Mouse (Mus musculus) midbrain, embryonic 10.5 days (tissue): ENCODE data around the gene Xpo4. TPM values are rescaled to one million over a fixed set of nuclear protein-coding genes. Genes with fewer than 3 reads are reported as not detected.

Experiments used
- DNase-seq: peaks from one replicate; pipeline ENCODE4 v3.0.0-alpha.2; 2017; ENCODE audit warnings: low spot score
- H3K27ac ChIP-seq: fragments of 300-500 bp; sonication (generic); replicated peaks from 2 replicates; pipeline ENCODE4 v1.5.1; 2016; ENCODE audit warnings: mild to moderate bottlenecking
- H3K27me3 ChIP-seq: fragments of 300-500 bp; sonication (generic); 2 replicates; pipeline ENCODE4 v1.6.1; 2016; ENCODE audit warnings: low read depth, mild to moderate bottlenecking; ENCODE audit not compliant: poor library complexity, severe bottlenecking
- H3K36me3 ChIP-seq: fragments of 300-500 bp; sonication (generic); 2 replicates; pipeline ENCODE4 v1.6.1; 2016; ENCODE audit warnings: mild to moderate bottlenecking, moderate library complexity
- H3K4me1 ChIP-seq: fragments of 300-500 bp; sonication (generic); 2 replicates; pipeline ENCODE4 v1.6.1; 2016
- H3K4me3 ChIP-seq: fragments of 300-500 bp; sonication (generic); 2 replicates; pipeline ENCODE4 v1.5.1; 2016; ENCODE audit warnings: mild to moderate bottlenecking, moderate library complexity
- H3K9me3 ChIP-seq: fragments of 300-500 bp; sonication (generic); replicated peaks from 2 replicates; pipeline ENCODE4 v1.6.1; 2016; ENCODE audit warnings: mild to moderate bottlenecking
- WGBS: fragments of 180-500 bp; shearing (Covaris S2); methylation state at CpG from one replicate; pipeline ENCODE4 v1.1.7; 2016; 5-methylcytosine and 5-hydroxymethylcytosine counted together
- polyA plus RNA-seq: library from polyadenylated mRNA; unstranded; fragments of >200 nt; fragmentation: Nextera tagmentation; extraction: Ambion mirVana; gene quantifications from 2 replicates; pipeline ENCODE4 v1.2.1, GENCODE M21; 2016

The Xpo4 gene
- polyA plus RNA-seq = 26.4 and 26.5 TPM in 2 replicates

DNA sequence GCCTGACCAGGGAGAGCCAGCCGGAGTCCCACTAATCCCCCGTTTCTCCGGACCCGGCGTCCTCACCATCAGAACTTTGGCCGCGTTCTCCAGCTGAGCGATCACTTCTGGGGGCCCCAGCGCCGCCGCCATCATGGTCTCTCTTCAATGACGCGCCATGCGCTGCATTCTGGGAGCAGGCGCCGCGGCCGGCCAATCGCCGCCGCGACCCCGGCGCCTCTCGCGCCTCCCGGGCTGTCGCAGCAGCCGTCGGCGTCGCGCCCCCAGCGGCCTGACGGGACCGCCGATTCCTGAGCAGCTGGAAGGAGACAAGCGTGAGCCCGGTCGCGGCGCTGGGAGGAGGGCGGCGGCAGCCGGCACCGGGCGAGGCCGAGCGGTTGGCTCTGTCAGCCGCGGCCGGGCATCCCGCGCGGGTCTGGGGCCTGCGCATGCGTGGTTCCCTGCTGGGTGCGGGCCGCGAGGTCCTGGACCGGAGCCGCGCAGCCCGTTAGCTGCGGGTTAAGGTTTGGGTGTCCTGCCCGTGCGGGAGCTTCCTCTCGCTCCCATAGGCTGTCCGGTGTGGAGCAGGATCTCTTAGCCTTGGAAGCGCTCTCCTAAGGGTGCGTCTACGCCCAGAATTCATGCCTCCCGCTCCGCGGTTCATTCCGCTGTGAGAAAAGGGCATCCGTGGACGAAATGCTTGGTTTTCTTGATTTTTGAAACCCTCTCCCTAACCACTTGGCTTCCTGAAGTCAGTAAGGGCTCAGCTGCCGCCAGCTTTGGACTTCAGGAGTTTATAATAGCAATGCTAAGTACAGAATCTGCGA is at the start of gene Xpo4:
TSS of gene Xpo4 (minus strand) at position 609 of the 806 bp plus-strand sequence.
- DNase-seq = peak; percentile 89
- Histone ChIP-seq H3K4me1 (peaks cover 24% of the 10 kb centered on the region), H3K27ac (peak within 1 kb of the TSS; percentile 96), H3K4me3 (peak within 1 kb of the TSS; percentile 95), H3K9me3 (no peaks in the 10 kb centered on the region), H3K27me3 (no peaks in the 10 kb centered on the region), H3K36me3 (peaks cover 6% of the 10 kb centered on the region; the same call in 1 of the 2 replicates)
- under 1% methylated on average over 80 of the region's 80 CpGs for WGBS

DNA sequence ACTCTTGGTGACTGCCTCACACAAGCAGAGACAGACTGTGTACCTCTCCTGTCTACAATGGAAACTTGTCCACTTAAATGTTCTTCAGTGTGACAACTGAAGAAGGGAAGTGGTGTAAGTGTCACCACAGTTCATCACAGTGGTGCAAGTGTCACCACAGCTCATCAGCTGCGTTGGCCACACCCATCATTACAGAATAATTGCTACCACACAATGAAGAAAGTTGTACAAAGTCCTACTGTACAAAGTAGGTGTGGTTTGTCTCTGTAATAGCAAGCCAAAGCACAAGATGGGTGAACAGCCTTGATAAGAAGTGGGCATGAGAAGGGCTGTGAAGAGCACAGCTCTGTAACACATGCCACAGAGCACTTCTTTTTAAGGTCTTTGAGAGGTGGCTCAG is 47.7 kb upstream of the Xpo4 start:
- H3K9me3 ChIP-seq = no peaks in the 10 kb centered on the region
- peaks cover 24% of the 10 kb centered on the region for H3K36me3 ChIP-seq
- no peaks in the 10 kb centered on the region for H3K27me3 ChIP-seq
- no peak overlapping the region for H3K4me3 ChIP-seq
- H3K27ac ChIP-seq = no peak overlapping the region
- peaks cover 34% of the 10 kb centered on the region for H3K4me1 ChIP-seq
- DNase-seq = no peak
- 88% methylated on average over 1 of the region's 1 CpGs for WGBS

DNA sequence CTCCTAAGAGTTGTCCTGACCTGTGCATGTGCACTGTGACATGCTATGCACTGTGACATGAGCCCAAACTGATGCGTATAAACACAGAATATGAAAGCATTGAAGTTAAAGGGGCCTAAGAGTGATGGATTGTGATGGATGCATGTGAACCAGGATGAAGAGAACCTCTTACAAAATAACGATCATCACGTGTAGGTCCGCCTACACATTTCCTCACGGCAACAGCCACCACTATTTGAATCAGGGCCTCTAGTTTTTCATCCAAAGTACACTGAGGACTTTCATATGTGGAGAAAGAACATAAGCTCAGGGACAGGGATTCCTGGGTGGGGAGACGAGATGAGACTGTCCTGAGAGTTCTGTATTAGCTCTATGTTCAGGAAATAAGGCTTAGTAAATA is 45.8 kb upstream of the Xpo4 start:
- no peak overlapping the region for H3K27ac ChIP-seq
- H3K4me1 ChIP-seq = peaks cover 38% of the 10 kb centered on the region
- WGBS = 95% methylated on average over 6 of the region's 6 CpGs
- H3K4me3 ChIP-seq = no peak overlapping the region
- H3K27me3 ChIP-seq = no peaks in the 10 kb centered on the region
- H3K9me3 ChIP-seq = no peaks in the 10 kb centered on the region
- H3K36me3 ChIP-seq = peaks cover 12% of the 10 kb centered on the region; the same call in 1 of the 2 replicates
- no peak for DNase-seq

DNA sequence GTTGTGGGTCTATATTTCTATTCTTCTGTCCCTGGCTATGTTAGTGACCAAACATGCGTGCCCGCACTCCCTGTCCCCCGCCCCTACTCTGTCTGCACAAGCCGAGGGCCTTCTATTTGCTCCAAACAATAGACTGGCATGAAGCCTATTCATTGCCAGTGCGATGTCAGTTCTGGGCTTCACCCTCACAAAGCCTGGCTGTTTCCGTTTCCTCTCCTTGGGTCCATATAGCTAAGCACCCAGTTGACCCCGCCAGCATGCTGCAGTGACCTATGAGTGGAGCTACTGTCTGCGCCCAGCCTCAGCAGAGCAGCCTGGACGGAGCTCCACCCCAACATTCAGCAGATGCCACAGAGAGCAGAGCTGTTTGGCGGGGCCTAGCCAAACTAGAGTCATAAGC is 43.9 kb upstream of the Xpo4 start:
- Histone ChIP-seq H3K27me3 (no peaks in the 10 kb centered on the region), H3K9me3 (no peaks in the 10 kb centered on the region), H3K36me3 (peaks cover 23% of the 10 kb centered on the region; the same call in 1 of the 2 replicates), H3K4me3 (no peak overlapping the region), H3K27ac (peak overlapping the region; percentile 15), H3K4me1 (peaks cover 38% of the 10 kb centered on the region)
- 35% methylated on average over 10 of the region's 10 CpGs for WGBS
- peak; percentile 44 for DNase-seq

DNA sequence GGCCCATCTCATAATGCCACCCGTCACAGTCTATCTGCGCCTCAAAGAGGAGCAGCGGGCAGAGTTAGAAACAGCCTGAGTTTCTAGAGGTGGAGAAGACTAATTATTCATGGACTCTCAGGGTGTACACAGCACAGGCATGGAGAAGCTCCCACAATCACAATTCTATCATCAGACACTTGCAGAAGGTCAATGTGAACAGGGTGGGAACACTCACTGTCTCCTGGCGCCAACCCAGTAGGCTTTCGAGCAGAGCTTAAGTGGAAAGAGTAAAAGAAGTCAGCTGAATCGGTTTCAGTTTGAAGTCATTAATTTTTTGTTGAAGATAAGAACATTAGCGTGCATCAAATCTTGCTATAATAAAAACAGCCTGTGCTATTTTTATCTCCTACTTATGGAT is 43.4 kb upstream of the Xpo4 start:
- no peak for DNase-seq
- WGBS = 93% methylated on average over 7 of the region's 7 CpGs
- Histone ChIP-seq H3K4me1 (peaks cover 38% of the 10 kb centered on the region), H3K27ac (no peak overlapping the region), H3K9me3 (no peaks in the 10 kb centered on the region), H3K36me3 (peaks cover 24% of the 10 kb centered on the region; the same call in 1 of the 2 replicates), H3K4me3 (no peak overlapping the region), H3K27me3 (no peaks in the 10 kb centered on the region)

DNA sequence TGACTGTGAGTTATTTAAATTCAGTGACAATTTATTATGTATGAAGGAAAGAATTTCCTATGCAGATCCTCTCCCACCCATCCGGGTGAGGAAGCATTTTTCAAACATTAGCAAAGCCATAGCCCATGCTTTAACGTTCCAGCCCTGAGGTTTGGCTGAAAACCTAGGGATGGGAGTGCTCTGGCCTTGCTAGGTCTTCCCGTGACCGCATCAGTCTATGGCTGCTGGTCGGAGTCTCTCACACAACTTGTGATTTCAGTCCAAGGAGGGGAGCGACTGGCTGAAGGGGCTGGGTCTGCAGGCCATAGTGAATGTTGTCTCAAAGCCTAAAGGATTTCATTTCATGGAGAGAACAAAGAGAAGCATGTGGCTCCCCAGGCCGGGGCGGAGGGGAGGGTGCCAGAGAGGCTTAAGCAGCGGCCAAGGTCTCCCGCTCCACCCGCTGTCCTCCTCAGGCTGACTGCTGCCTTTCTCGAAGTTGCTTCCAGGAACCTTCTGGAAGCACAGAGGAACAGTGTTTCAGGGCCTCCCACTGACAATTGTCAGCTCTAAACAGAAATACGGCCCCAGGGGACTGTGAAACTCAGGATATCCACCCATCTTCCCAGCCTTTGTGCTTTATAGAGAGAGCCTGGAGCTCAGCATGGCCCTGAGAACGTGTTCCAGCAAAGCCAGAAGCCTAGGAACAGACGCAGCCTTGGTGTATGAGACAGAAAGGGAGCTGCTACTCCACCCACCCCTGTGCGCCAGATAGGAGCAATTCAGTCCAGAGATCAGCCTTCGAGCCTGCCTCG is 42.1 kb upstream of the Xpo4 start:
- no peak overlapping the region for H3K4me3 ChIP-seq
- H3K9me3 ChIP-seq = no peaks in the 10 kb centered on the region
- peaks cover 39% of the 10 kb centered on the region for H3K4me1 ChIP-seq
- DNase-seq = peak; percentile 43
- H3K36me3 ChIP-seq = peaks cover 28% of the 10 kb centered on the region
- no peaks in the 10 kb centered on the region for H3K27me3 ChIP-seq
- H3K27ac ChIP-seq = peak overlapping the region; percentile 82
- 50% methylated on average over 18 of the region's 18 CpGs for WGBS

DNA sequence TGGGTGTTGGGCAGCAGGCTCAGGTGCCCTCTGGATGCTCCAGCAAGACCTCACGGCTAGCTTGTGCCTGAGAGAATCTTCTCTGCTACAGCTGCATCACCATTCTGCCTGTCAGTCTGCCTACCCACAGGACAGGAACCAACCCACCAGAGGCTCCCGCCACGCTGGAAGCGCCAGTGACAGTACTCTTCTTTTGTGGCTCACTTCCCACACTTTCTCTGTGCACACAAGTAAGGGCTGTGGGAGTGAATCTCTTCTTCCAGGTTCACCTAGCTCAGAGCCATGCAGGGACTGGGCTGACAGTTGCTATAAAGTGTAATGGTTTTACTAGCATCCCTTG is 41.5 kb upstream of the Xpo4 start:
- no peak for DNase-seq
- no peaks in the 10 kb centered on the region for H3K27me3 ChIP-seq
- peaks cover 33% of the 10 kb centered on the region for H3K36me3 ChIP-seq
- no peak overlapping the region for H3K4me3 ChIP-seq
- H3K9me3 ChIP-seq = no peaks in the 10 kb centered on the region
- peak overlapping the region; percentile 82; the same call in 1 of the 2 replicates for H3K27ac ChIP-seq
- H3K4me1 ChIP-seq = peaks cover 45% of the 10 kb centered on the region
- 91% methylated on average over 4 of the region's 4 CpGs for WGBS

DNA sequence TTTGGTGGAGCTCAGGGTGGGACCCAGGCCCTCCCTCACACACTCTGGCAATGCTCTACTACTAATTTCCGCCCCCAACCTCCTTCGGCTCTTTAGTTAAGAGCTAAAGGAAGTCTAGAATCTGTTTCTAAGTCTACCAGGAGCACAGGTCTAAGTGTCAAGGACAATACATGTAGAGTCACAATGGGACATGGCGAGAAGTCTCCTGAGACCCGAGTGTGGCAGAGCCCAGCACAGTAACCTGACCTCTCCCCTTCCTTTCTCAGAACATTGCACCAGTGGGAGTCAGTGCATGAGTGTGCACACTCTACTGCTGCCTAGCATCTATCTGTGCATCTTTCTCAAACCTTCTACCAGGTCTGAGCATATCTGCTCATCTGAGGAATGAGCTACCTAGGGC is 40.5 kb upstream of the Xpo4 start:
- no peak overlapping the region for H3K27ac ChIP-seq
- H3K9me3 ChIP-seq = no peaks in the 10 kb centered on the region
- 90% methylated on average over 4 of the region's 4 CpGs for WGBS
- H3K27me3 ChIP-seq = no peaks in the 10 kb centered on the region
- peaks cover 38% of the 10 kb centered on the region for H3K36me3 ChIP-seq
- peaks cover 47% of the 10 kb centered on the region for H3K4me1 ChIP-seq
- DNase-seq = no peak
- no peak overlapping the region for H3K4me3 ChIP-seq

DNA sequence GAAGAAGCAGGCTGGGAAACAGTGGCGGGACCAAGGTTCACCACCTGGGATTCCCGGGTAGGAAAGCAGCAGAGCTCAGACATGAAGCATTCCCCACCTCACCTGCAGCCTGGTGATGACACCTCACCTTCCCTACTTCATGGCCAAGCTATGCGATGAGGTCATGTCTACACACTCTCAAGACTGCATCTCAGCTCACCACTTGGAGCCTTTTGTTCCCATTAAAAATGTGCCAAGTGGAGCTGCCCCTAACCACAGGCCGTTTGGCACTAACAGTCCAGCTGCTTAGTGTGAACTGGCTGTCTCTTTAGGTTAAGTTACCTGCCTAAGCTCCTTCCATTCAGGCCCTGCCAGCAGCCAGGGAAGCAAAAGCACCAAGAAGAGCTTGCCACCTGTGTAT is 39.8 kb upstream of the Xpo4 start:
- no peak for DNase-seq
- no peaks in the 10 kb centered on the region for H3K9me3 ChIP-seq

DNA sequence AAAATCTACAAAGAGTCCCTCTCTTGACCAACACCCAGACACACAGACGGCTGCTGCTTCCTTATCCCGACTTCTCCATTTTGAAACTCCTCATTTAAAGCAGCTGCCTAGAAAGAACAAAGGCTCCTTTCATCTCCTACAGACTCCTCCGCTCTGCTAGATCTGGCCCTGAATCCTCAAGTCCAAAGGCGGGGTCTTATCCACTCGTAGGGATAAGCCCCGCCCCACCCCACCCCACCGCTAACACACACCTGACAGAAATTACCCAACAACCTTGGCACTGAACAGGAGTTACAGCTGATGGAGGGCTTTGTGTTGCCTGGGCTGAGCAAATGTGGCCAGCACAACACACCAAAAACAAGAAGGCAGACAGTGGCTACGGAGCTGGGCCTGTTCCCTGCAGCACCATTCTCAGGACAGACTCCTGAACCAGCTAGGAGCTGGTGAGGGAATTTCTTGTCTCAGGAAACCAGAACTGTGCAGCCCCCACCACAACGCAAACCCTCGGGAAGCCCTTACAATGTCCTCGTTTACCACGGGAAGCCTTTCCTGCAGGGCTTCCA is 36.8 kb upstream of the Xpo4 start:
- no peak for DNase-seq
- Histone ChIP-seq H3K4me3 (no peak overlapping the region), H3K27ac (peak overlapping the region; percentile 73), H3K9me3 (no peaks in the 10 kb centered on the region), H3K4me1 (peaks cover 13% of the 10 kb centered on the region), H3K27me3 (no peaks in the 10 kb centered on the region), H3K36me3 (peaks cover 72% of the 10 kb centered on the region)
- 74% methylated on average over 12 of the region's 12 CpGs for WGBS

More for the DNA sequence above, 39.8 kb upstream of the Xpo4 start:
- Histone ChIP-seq H3K4me1 (peaks cover 44% of the 10 kb centered on the region), H3K4me3 (no peak overlapping the region), H3K27me3 (no peaks in the 10 kb centered on the region), H3K27ac (no peak overlapping the region), H3K36me3 (peaks cover 44% of the 10 kb centered on the region)
- 87% methylated on average over 4 of the region's 4 CpGs for WGBS

DNA sequence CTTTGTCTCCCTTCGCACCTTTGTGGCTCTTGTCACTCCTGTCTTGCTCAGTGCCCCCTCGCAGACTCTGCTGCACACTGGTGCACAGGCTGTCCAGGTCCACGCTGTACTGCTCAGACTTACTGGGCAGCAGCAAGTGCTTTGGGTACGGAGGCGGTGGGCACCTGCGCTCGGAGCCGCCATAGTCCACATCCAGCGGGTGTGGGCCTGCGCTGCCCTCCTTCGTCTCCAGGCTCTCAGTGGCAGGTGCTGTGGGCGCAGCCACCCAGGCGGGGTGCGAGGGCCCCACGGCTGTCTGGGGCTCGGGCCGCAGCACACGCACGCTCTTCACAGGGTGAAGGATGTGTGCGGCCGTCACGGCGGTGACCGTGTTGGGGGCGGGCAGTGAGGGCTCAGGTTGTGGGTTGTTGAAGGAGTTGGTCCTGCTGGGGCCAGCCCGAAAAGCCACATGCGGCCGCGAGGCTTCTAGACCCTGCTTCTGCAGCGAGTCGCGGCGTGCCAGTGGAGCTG is 34.3 kb upstream of the Xpo4 start:
- no peak overlapping the region for H3K27ac ChIP-seq
- peaks cover 9% of the 10 kb centered on the region for H3K4me1 ChIP-seq
- H3K4me3 ChIP-seq = no peak overlapping the region
- H3K27me3 ChIP-seq = no peaks in the 10 kb centered on the region
- no peak for DNase-seq
- peaks cover 84% of the 10 kb centered on the region for H3K36me3 ChIP-seq
- 96% methylated on average over 33 of the region's 33 CpGs for WGBS
- H3K9me3 ChIP-seq = no peaks in the 10 kb centered on the region

DNA sequence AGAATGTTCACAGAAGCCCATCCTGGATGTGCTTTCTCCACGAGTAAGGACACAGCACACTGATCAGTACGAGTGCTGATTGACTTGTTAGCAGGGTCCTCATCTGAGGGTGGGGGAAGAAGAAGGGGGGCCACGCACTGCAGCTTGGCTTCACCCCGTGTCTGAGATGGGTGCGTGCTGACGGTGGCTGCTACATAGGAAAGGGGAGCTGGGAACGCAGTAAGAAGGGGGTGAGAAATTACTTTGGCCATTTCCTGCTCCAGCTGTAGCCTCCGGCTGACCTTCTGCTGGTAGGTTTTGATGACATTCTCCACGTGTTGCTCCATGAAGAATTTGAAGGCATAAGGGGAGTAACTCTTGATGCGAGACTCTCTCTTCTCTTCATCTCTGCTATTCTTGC is 33.8 kb upstream of the Xpo4 start:
- WGBS = 90% methylated on average over 10 of the region's 10 CpGs
- no peak for DNase-seq
- Histone ChIP-seq H3K27me3 (no peaks in the 10 kb centered on the region), H3K4me1 (peaks cover 9% of the 10 kb centered on the region), H3K36me3 (peaks cover 89% of the 10 kb centered on the region), H3K4me3 (no peak overlapping the region), H3K27ac (no peak overlapping the region), H3K9me3 (no peaks in the 10 kb centered on the region)
